Comparison of ENCODE assay signal across 9 mouse cellular contexts in genomic region chr10:95394819-95395812, GRCm38 (mm10). TPM values are rescaled to one million over a fixed set of nuclear protein-coding genes. Genes with fewer than 3 reads are reported as not detected.
A peak's percentile ranks its signal among the peaks of the same experiment; 100 is the strongest.
DNase-seq lines count a peak whose midpoint lies in the region; ATAC-seq and TF ChIP-seq lines count a peak whose summit lies in the region.
"Had no signal": no experiment of that assay in that cellular context is flagged by ENCODE, and none has a peak within 500 bp of the region (broad histone marks: within the 10 kb centered on the region; RNA-seq: fewer than 3 reads in every experiment).

No protein-coding gene starts in this region.

- peak overlapping the region; percentile 11; the same call in 1 of the 2 replicates for H3K27ac ChIP-seq in hindbrain, postnatal 0 days
- no peak overlapping the region for H3K27ac ChIP-seq in hindbrain, embryonic 13.5 days
- peak overlapping the region; percentile 22; the same call in 1 of the 2 replicates for H3K27ac ChIP-seq in heart, postnatal 0 days (ENCODE audit: low read depth)
- peak overlapping the region; percentile 77 for H3K27ac ChIP-seq in lung, embryonic 16.5 days (ENCODE audit: low read length)

- WGBS in hindbrain, postnatal 0 days, result 55% methylated on average over 25 of the region's 25 CpGs
- 60% methylated on average over 25 of the region's 25 CpGs for WGBS in hindbrain, embryonic 13.5 days
- 39% methylated on average over 25 of the region's 25 CpGs for WGBS in heart, postnatal 0 days
- WGBS in lung, embryonic 16.5 days, result 17% methylated on average over 25 of the region's 25 CpGs

- no peak for TF ChIP-seq EP300 in heart, postnatal 0 days (IDR thresholded peaks at IDR 0.05; ENCODE audit: low read depth)

- no peak for TF ChIP-seq CTCF in hindbrain, postnatal 0 days (IDR thresholded peaks at IDR 0.05; ENCODE audit: low read depth)
- TF ChIP-seq CTCF in heart, postnatal 0 days (IDR thresholded peaks at IDR 0.05; ENCODE audit: low read depth), result no peak

- peak overlapping the region; percentile 29 for H3K4me2 ChIP-seq in hindbrain, postnatal 0 days (ENCODE audit: low read depth, low read length)
- H3K4me2 ChIP-seq in hindbrain, embryonic 13.5 days, result no peak overlapping the region
- H3K4me2 ChIP-seq in heart, postnatal 0 days (ENCODE audit: low read depth, low read length), result peak overlapping the region; percentile 46
- H3K4me2 ChIP-seq in lung, embryonic 16.5 days (ENCODE audit: low read depth, low read length), result peak overlapping the region; percentile 63

- H3K27me3 ChIP-seq in hindbrain, postnatal 0 days (ENCODE audit: insufficient read depth, low read length), result no peaks in the 10 kb centered on the region
- no peaks in the 10 kb centered on the region for H3K27me3 ChIP-seq in hindbrain, embryonic 13.5 days
- H3K27me3 ChIP-seq in heart, postnatal 0 days (ENCODE audit: control insufficient read depth, insufficient read depth, low read length), result no peaks in the 10 kb centered on the region
- H3K27me3 ChIP-seq in lung, embryonic 16.5 days (ENCODE audit: control insufficient read depth, insufficient read depth, low read depth, low read length), result no peaks in the 10 kb centered on the region

- DNase-seq in hindbrain, postnatal 0 days (ENCODE audit: low spot score), result no peak
- peak; percentile 54 for DNase-seq in NIH3T3 (ENCODE audit: low read depth)
- DNase-seq in heart, postnatal 0 days (ENCODE audit: low spot score), result no peak
- no peak for DNase-seq in left cerebral cortex, postnatal 14 days (ENCODE audit: low spot score in 2 of 2)
- no peak for DNase-seq in left cerebral cortex, adult 9 months (ENCODE audit: low spot score in 2 of 2)
- DNase-seq in frontal cortex, postnatal 14 days (ENCODE audit: low spot score in 2 of 2), result no peak
- DNase-seq: gastrocnemius, postnatal 25 days had no signal

- H3K36me3 ChIP-seq in hindbrain, postnatal 0 days (ENCODE audit: insufficient read depth, low read length), result no peaks in the 10 kb centered on the region
- no peaks in the 10 kb centered on the region for H3K36me3 ChIP-seq in hindbrain, embryonic 13.5 days
- no peaks in the 10 kb centered on the region for H3K36me3 ChIP-seq in heart, postnatal 0 days (replicated peaks; ENCODE audit: control insufficient read depth, insufficient read depth, low read length)
- no peaks in the 10 kb centered on the region for H3K36me3 ChIP-seq in lung, embryonic 16.5 days (ENCODE audit: control insufficient read depth, insufficient read depth, low read length)

- H3K9me3 ChIP-seq in hindbrain, postnatal 0 days (ENCODE audit: low read length), result no peaks in the 10 kb centered on the region
- H3K9me3 ChIP-seq in hindbrain, embryonic 13.5 days, result no peaks in the 10 kb centered on the region
- H3K9me3 ChIP-seq in heart, postnatal 0 days (replicated peaks; ENCODE audit: control insufficient read depth, low read length), result no peaks in the 10 kb centered on the region
- H3K9me3 ChIP-seq in lung, embryonic 16.5 days (ENCODE audit: control insufficient read depth, low read length), result no peaks in the 10 kb centered on the region

- peaks cover 9% of the 10 kb centered on the region; the same call in 1 of the 2 replicates for H3K4me1 ChIP-seq in hindbrain, postnatal 0 days (ENCODE audit: insufficient read depth, low read length)
- peaks cover 17% of the 10 kb centered on the region for H3K4me1 ChIP-seq in hindbrain, embryonic 13.5 days (replicated peaks)
- peaks cover 23% of the 10 kb centered on the region; the same call in 1 of the 2 replicates for H3K4me1 ChIP-seq in heart, postnatal 0 days (ENCODE audit: control insufficient read depth, insufficient read depth)
- peaks cover 37% of the 10 kb centered on the region for H3K4me1 ChIP-seq in lung, embryonic 16.5 days (replicated peaks; ENCODE audit: control insufficient read depth, insufficient read depth, low read length)

- no peak overlapping the region for H3K4me3 ChIP-seq in hindbrain, postnatal 0 days (ENCODE audit: low read length)
- H3K4me3 ChIP-seq in hindbrain, embryonic 13.5 days, result no peak overlapping the region
- H3K4me3 ChIP-seq in heart, postnatal 0 days (ENCODE audit: low read depth, low read length), result peak overlapping the region; percentile 30
- peak overlapping the region; percentile 40 for H3K4me3 ChIP-seq in lung, embryonic 16.5 days (ENCODE audit: low read length)

- intact Hi-C loops in left cerebral cortex, postnatal 14 days (cut with DNase I), result no loop called here

- no peak for ATAC-seq in hindbrain, postnatal 0 days
- no peak for ATAC-seq in hindbrain, embryonic 13.5 days (ENCODE audit: low FRiP score)
- no peak for ATAC-seq in heart, postnatal 0 days (ENCODE audit: insufficient read depth, low read depth)
- peak; percentile 42; the same call in 1 of the 2 replicates for ATAC-seq in lung, embryonic 16.5 days (ENCODE audit: low read depth)

- H3K9ac ChIP-seq in hindbrain, postnatal 0 days (replicated peaks; ENCODE audit: low read length), result no peak overlapping the region
- no peak overlapping the region for H3K9ac ChIP-seq in hindbrain, embryonic 13.5 days
- H3K9ac ChIP-seq in heart, postnatal 0 days (replicated peaks; ENCODE audit: low read depth, low read length), result peak overlapping the region; percentile 22; the same call in 1 of the 2 replicates
- H3K9ac ChIP-seq in lung, embryonic 16.5 days (ENCODE audit: low read length), result peak overlapping the region; percentile 54

RNA-seq across cellular contexts. Expression of gene Socs2, which starts 21.9 kb away (rescaled TPM):
- 51.7 and 57.0 TPM in 2 replicates for total RNA-seq in hindbrain, postnatal 0 days (2014; rRNA removed)
- polyA plus RNA-seq in hindbrain, postnatal 0 days (2015; fragmentation: Nextera tagmentation; extraction: Ambion mirVana), result 112 and 122 TPM in 2 replicates
- polyA plus RNA-seq in hindbrain, embryonic 13.5 days (2015; fragmentation: Nextera tagmentation; extraction: Ambion mirVana), result 118 and 138 TPM in 2 replicates
- total RNA-seq in heart, postnatal 0 days (2014; rRNA removed; ENCODE audit: low replicate concordance), result 71.2 and 103 TPM in 2 replicates
- 131 and 137 TPM in 2 replicates for polyA plus RNA-seq in heart, postnatal 0 days (2015; fragmentation: Nextera tagmentation; extraction: Ambion mirVana)
- polyA plus RNA-seq in lung, embryonic 16.5 days (2015; fragmentation: Nextera tagmentation; extraction: Ambion mirVana), result 90.3 and 93.1 TPM in 2 replicates
- total RNA-seq in left cerebral cortex, postnatal 14 days (2021), result 10 to 100 TPM; 35.9 to 40.2 TPM

Comparison
In these comparisons a context has a peak if more than half of its experiments do, and no peak if none do; other contexts are left out.
1. H3K4me3 ChIP-seq: peak in heart, postnatal 0 days (single experiment) and lung, embryonic 16.5 days (single experiment); none in hindbrain, postnatal 0 days (single experiment) and hindbrain, embryonic 13.5 days (single experiment).
2. H3K9ac ChIP-seq: peak in heart, postnatal 0 days (single experiment) and lung, embryonic 16.5 days (single experiment); none in hindbrain, postnatal 0 days (single experiment) and hindbrain, embryonic 13.5 days (single experiment).